Mouse (Mus musculus): ENCODE measurements around the gene Asic2. TPM values are rescaled to one million over a fixed set of nuclear protein-coding genes. Genes with fewer than 3 reads are reported as not detected.

The Asic2 gene
- polyA plus RNA-seq, 1 experiment = 0.08 TPM

- Histone ChIP-seq H3K27ac (ENCODE audit: control insufficient read depth, insufficient read depth, low read length) (no peak overlapping the region), H3K4me3 (ENCODE audit: control insufficient read depth, insufficient read depth, low read length) (no peak overlapping the region), H3K27me3 (ENCODE audit: control insufficient read depth, insufficient read depth, low read length) (no peaks in the 10 kb centered on the region), H3K36me3 (ENCODE audit: control insufficient read depth, insufficient read depth, low read length) (no peaks in the 10 kb centered on the region), H3K4me1 (replicated peaks; ENCODE audit: control insufficient read depth, insufficient read depth, low read length) (no peaks in the 10 kb centered on the region)
- TF ChIP-seq CTCF (IDR thresholded peaks at IDR 0.05; ENCODE audit: borderline replicate concordance, control insufficient read depth, extremely low read depth, insufficient read depth, low read length, poor library complexity) = no peak
- DNase-seq = no peak
- 93% methylated on average over 7 of the region's 7 CpGs for WGBS
Measured at GRCm38 (mm10) chr11:80862941-80863340, 1105.3 kb downstream of the Asic2 start.

- Histone ChIP-seq H3K36me3 (ENCODE audit: control insufficient read depth, insufficient read depth, low read length) (no peaks in the 10 kb centered on the region), H3K4me1 (replicated peaks; ENCODE audit: control insufficient read depth, insufficient read depth, low read length) (no peaks in the 10 kb centered on the region), H3K27ac (ENCODE audit: control insufficient read depth, insufficient read depth, low read length) (no peak within 1 kb of the TSS), H3K27me3 (ENCODE audit: control insufficient read depth, insufficient read depth, low read length) (no peaks in the 10 kb centered on the region), H3K4me3 (ENCODE audit: control insufficient read depth, insufficient read depth, low read length) (no peak within 1 kb of the TSS)
- no peak for TF ChIP-seq CTCF (IDR thresholded peaks at IDR 0.05; ENCODE audit: borderline replicate concordance, control insufficient read depth, extremely low read depth, insufficient read depth, low read length, poor library complexity)
- TF ChIP-seq POLR2A (IDR thresholded peaks at IDR 0.05; ENCODE audit: control insufficient read depth, extremely low read depth, insufficient read depth, low read length, poor library complexity) = no peak
- DNase-seq = no peak
- 88% methylated on average over 10 of the region's 10 CpGs for WGBS
Measured at GRCm38 (mm10) chr11:80858065-80858464, 1110.2 kb downstream of the Asic2 start, which contains the start of gene Spaca3. Gene Spaca3, plus strand, starts transcription at chr11:80858365.

GRCm38 (mm10) chr11:80856827-80857226, 1111.4 kb downstream of the Asic2 start:
- Histone ChIP-seq H3K27me3 (ENCODE audit: control insufficient read depth, insufficient read depth, low read length) (no peaks in the 10 kb centered on the region), H3K27ac (ENCODE audit: control insufficient read depth, insufficient read depth, low read length) (no peak overlapping the region), H3K4me3 (ENCODE audit: control insufficient read depth, insufficient read depth, low read length) (no peak overlapping the region), H3K36me3 (ENCODE audit: control insufficient read depth, insufficient read depth, low read length) (no peaks in the 10 kb centered on the region), H3K4me1 (replicated peaks; ENCODE audit: control insufficient read depth, insufficient read depth, low read length) (no peaks in the 10 kb centered on the region)
- DNase-seq = no peak
- 94% methylated on average over 2 of the region's 2 CpGs for WGBS
- no peak for TF ChIP-seq CTCF (IDR thresholded peaks at IDR 0.05; ENCODE audit: borderline replicate concordance, control insufficient read depth, extremely low read depth, insufficient read depth, low read length, poor library complexity)
- no peak for TF ChIP-seq POLR2A (IDR thresholded peaks at IDR 0.05; ENCODE audit: control insufficient read depth, extremely low read depth, insufficient read depth, low read length, poor library complexity)

GRCm38 (mm10) chr11:80854908-80855307, 1113.3 kb downstream of the Asic2 start:
- no peak for TF ChIP-seq CTCF (IDR thresholded peaks at IDR 0.05; ENCODE audit: borderline replicate concordance, control insufficient read depth, extremely low read depth, insufficient read depth, low read length, poor library complexity)
- TF ChIP-seq POLR2A (IDR thresholded peaks at IDR 0.05; ENCODE audit: control insufficient read depth, extremely low read depth, insufficient read depth, low read length, poor library complexity) = no peak
- DNase-seq = no peak
- 79% methylated on average over 7 of the region's 7 CpGs for WGBS

GRCm38 (mm10) chr11:80854430-80854829, 1113.8 kb downstream of the Asic2 start:
- H3K27ac ChIP-seq (ENCODE audit: control insufficient read depth, insufficient read depth, low read length) = no peak overlapping the region
- no peak overlapping the region for H3K4me3 ChIP-seq (ENCODE audit: control insufficient read depth, insufficient read depth, low read length)
- DNase-seq = no peak
- no peaks in the 10 kb centered on the region for H3K4me1 ChIP-seq (replicated peaks; ENCODE audit: control insufficient read depth, insufficient read depth, low read length)
- no peaks in the 10 kb centered on the region for H3K36me3 ChIP-seq (ENCODE audit: control insufficient read depth, insufficient read depth, low read length)
- WGBS = 90% methylated on average over 11 of the region's 11 CpGs
- H3K27me3 ChIP-seq (ENCODE audit: control insufficient read depth, insufficient read depth, low read length) = no peaks in the 10 kb centered on the region
- TF ChIP-seq POLR2A (IDR thresholded peaks at IDR 0.05; ENCODE audit: control insufficient read depth, extremely low read depth, insufficient read depth, low read length, poor library complexity) (no peak), CTCF (IDR thresholded peaks at IDR 0.05; ENCODE audit: borderline replicate concordance, control insufficient read depth, extremely low read depth, insufficient read depth, low read length, poor library complexity) (no peak)

More at GRCm38 (mm10) chr11:80854908-80855307, 1113.3 kb downstream of the Asic2 start:
- Histone ChIP-seq H3K27ac (ENCODE audit: control insufficient read depth, insufficient read depth, low read length) (no peak overlapping the region), H3K4me1 (replicated peaks; ENCODE audit: control insufficient read depth, insufficient read depth, low read length) (no peaks in the 10 kb centered on the region), H3K27me3 (ENCODE audit: control insufficient read depth, insufficient read depth, low read length) (no peaks in the 10 kb centered on the region), H3K4me3 (ENCODE audit: control insufficient read depth, insufficient read depth, low read length) (no peak overlapping the region), H3K36me3 (ENCODE audit: control insufficient read depth, insufficient read depth, low read length) (no peaks in the 10 kb centered on the region)

DNA sequence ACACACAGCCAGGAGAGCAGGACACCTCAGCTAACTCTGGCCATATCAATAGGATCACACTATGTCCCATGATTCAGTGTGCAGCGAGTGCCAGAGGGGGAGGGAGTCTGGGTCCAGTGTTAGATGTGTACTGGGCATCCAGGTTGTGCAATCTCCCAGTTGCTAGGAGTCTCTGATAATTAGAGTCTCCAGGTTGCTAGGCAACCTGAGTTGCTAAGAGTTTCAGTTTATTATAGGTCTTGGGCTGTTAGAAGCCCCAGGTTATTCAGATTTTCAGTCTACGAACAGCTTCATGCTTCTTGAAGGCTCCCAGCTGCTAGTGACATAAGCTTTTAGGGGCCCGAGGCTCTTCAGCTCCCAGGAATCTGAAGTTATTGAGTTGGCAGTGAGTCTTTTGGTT, 1115.2 kb downstream of the Asic2 start:
- H3K27ac ChIP-seq (ENCODE audit: control insufficient read depth, insufficient read depth, low read length) = no peak overlapping the region
- H3K27me3 ChIP-seq (ENCODE audit: control insufficient read depth, insufficient read depth, low read length) = no peaks in the 10 kb centered on the region
- no peaks in the 10 kb centered on the region for H3K36me3 ChIP-seq (ENCODE audit: control insufficient read depth, insufficient read depth, low read length)
- WGBS = 87% methylated on average over 3 of the region's 3 CpGs
- TF ChIP-seq POLR2A (IDR thresholded peaks at IDR 0.05; ENCODE audit: control insufficient read depth, extremely low read depth, insufficient read depth, low read length, poor library complexity) = no peak
- H3K4me1 ChIP-seq (replicated peaks; ENCODE audit: control insufficient read depth, insufficient read depth, low read length) = no peaks in the 10 kb centered on the region
- H3K4me3 ChIP-seq (ENCODE audit: control insufficient read depth, insufficient read depth, low read length) = no peak overlapping the region
- no peak for DNase-seq

GRCm38 (mm10) chr11:80851859-80852258, 1116.4 kb downstream of the Asic2 start:
- Histone ChIP-seq H3K27ac (ENCODE audit: control insufficient read depth, insufficient read depth, low read length) (no peak overlapping the region), H3K4me3 (ENCODE audit: control insufficient read depth, insufficient read depth, low read length) (no peak overlapping the region), H3K27me3 (ENCODE audit: control insufficient read depth, insufficient read depth, low read length) (no peaks in the 10 kb centered on the region), H3K4me1 (replicated peaks; ENCODE audit: control insufficient read depth, insufficient read depth, low read length) (no peaks in the 10 kb centered on the region), H3K36me3 (ENCODE audit: control insufficient read depth, insufficient read depth, low read length) (no peaks in the 10 kb centered on the region)
- DNase-seq = no peak
- TF ChIP-seq POLR2A (IDR thresholded peaks at IDR 0.05; ENCODE audit: control insufficient read depth, extremely low read depth, insufficient read depth, low read length, poor library complexity) (no peak), CTCF (IDR thresholded peaks at IDR 0.05; ENCODE audit: borderline replicate concordance, control insufficient read depth, extremely low read depth, insufficient read depth, low read length, poor library complexity) (no peak)
- WGBS = 41% methylated on average over 5 of the region's 5 CpGs
